Mouse (Mus musculus): ENCODE data around the gene Flvcr1.

DNA sequence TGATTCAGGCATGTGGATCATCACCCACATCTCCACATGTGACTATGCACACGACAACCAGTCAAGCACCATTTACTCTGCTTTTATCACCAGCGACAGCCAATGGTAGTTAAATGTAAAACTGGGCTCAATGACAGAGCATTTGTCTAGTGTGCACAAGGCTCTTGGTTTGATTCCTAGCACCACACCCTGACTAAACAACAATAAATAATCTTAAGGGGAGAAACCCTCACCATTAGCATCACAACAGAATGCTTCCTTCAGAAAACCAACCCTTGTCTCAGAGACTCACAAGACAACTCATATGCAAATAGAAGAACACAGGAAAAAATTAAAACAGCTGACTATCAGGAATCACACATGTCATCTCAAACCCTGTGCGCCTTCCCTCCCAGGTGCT is 11.7 kb downstream of the Flvcr1 start:
- TF ChIP-seq POLR2A (IDR thresholded peaks at IDR 0.05; ENCODE audit: borderline replicate concordance, low read depth, low read length): no peak
- TF ChIP-seq CTCF (IDR thresholded peaks at IDR 0.05; ENCODE audit: low read depth, low read length): no peak
